Mouse (Mus musculus) embryo, embryonic 9.5 days (tissue): ENCODE measurements around the gene Gramd1b.

Experiments used
- DNase-seq: peaks from one replicate; pipeline ENCODE4 v3.0.0-alpha.2; 2017; ENCODE audit errors: extremely low spot score

The Gramd1b gene

DNA sequence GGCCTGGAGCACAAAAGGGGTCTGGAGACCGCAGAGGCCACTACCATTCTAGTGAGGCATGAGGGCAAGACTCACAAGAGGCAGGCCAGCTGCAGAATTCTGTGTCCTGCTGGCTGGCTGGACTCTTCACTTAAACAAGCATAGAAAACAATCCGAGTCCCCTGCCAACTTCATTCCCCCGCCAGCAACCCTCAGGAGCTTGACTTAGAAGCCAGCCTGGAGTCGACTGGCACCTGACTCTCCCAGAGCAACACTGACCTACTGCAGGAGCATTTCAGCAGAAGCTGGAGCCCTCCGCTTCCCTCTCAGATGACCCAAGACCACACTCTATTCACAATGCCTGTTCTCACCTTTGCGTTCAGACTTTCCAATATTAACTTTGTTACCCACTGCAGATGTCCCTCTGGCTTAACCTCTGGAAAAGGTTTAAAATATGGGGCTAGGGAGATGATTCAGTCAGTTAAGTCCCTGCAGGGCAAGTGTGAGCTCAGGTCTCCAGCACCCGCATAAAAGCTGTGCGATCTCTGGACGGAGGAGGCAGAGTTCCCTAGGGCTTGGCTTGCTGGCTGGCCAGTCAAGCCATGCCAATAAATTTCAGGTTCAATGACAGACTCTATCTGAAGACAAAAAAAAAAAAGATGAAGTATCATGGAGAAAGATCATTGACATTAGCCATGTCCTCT lies 104.8 kb downstream of the Gramd1b start:
- no peak for DNase-seq

DNA sequence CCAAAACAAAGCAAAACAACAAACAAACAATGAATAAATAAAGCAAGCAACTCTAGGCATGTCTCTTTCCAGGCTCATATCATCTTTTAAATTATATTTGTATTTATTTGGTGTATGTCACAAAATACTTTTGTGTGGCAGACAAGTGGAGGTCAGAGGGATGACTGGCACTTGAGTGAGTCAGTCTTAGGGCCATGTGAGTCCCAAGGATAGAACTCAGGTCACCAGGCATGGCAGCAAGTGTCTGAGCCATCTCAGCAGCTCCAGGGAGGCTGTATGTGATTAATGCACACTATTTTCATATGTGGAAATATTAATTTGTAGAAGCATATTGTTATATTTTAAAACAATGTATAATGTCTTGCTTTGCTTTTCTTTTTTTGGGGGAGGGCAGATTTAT lies 106.3 kb downstream of the Gramd1b start:
- no peak for DNase-seq

DNA sequence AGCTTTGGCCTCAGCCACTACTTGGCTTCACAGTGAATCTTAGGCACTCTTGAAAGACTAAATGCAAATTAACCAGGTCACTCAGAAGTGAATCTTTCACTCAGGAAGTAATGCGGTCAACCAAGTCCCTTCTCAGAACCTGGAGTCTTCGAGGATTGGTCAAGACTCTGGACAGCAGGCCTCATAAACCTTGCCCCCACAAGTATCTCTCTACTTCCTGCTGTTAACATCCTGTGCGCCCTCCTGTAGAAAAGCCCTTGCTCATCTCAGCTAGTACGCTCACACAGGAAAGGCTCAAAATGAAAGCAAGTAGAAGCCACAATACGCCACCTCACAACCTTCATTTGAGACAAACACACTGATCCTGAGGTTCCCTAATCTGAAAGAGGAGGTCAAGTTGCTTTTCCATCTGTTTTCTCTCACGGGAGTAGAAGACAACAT lies 107.7 kb downstream of the Gramd1b start:
- no peak for DNase-seq

DNA sequence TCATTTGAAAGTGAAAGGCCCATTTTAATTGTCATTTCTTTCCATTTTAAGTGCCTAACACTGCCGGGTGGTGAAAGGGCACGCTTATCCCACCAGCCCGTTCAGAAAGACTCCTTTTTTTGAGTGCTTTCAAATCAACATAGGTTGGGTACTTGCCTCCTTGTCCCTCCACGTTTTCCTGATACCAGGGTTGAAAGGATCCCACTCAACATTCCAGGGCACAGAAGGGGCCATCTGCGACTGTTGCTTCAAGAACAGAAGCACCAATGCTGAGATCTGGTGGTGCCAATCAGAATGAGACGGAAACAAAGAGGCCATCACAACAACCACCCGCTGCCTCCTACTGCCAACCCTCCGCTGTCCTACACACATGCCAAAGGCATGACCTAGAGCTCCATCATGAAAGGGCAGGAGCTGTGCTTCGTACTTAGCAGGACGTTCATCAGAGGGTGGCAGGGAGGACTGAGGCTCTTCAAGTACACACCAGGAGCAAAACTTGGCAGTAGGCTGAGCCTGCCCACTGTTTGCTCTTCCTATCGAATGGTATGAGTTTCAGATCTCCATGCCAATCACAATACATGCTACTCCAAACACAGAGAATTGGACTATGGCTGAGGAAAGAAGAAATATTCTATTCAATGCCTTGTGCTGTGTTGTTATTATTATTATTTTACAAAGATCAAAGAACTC lies 108.7 kb downstream of the Gramd1b start:
- DNase-seq: no peak

DNA sequence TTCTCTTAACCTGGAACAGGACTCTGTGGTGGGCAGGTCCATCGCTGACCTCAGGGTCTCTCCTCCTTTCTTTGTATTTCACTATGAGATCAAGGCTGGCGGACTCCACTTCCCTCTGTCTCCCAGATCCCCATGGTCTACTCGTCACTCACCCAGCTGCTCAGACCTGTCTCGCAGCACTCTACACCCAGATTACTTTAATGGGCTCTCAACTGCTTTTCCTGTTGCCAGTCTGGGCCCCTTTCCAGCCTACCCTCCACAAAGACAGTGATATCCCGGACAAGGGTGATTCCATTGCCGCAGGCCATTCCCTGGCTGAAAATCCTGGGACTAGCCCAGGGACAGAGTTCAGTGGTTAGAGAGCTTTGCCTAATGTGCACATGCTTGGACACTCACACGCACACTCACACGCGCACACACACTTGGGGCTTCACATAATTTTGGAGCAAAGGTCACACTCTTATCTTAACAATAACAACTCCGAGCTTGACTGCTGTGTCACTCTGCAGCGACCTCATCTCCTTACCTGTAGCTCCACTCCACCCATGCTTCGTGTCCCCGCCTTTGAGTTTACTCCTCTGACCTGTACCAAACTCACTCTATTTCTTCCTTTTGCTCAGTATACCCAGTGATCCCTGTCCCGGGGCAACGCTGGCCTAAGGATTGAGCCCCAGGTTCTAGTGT lies 110.4 kb downstream of the Gramd1b start:
- DNase-seq: no peak

DNA sequence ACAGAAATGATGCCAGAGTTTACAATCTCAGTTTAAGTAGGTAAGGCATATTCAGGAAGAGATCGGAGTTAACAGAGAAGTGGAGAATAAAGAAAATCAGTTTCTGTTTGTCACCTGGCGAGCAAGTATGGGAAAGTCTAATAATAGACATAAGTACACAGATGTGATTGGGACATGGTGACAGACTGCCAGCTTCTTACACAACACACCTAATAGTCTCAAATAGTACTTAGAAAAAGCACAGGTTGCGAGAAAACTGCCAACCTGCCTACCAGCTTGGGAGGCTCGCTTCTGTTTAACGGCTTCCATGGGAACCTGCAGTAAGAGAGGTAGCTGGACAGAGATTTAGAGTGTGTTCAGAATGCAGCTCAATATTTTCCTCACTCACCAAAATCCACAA lies 112.4 kb downstream of the Gramd1b start:
- DNase-seq: no peak

DNA sequence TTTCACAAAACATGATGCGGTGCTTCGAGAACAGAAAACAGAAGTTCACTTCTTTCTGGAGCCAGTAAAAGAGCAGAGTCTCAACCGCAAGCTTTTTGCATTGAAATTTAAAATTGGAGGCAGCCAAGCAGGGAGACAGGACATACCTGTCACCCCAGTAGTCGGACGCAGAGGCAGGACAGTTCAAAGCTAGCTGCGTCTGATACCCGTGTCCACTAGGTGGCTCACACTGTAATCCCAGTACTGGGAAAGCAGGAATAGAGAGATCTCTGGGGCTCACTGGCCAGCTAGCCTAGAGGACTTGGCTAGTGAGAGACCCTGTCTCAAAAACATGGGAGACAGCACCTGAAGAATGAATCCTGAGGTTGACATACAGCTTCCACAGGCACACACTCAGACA lies 115.0 kb downstream of the Gramd1b start:
- DNase-seq: no peak

DNA sequence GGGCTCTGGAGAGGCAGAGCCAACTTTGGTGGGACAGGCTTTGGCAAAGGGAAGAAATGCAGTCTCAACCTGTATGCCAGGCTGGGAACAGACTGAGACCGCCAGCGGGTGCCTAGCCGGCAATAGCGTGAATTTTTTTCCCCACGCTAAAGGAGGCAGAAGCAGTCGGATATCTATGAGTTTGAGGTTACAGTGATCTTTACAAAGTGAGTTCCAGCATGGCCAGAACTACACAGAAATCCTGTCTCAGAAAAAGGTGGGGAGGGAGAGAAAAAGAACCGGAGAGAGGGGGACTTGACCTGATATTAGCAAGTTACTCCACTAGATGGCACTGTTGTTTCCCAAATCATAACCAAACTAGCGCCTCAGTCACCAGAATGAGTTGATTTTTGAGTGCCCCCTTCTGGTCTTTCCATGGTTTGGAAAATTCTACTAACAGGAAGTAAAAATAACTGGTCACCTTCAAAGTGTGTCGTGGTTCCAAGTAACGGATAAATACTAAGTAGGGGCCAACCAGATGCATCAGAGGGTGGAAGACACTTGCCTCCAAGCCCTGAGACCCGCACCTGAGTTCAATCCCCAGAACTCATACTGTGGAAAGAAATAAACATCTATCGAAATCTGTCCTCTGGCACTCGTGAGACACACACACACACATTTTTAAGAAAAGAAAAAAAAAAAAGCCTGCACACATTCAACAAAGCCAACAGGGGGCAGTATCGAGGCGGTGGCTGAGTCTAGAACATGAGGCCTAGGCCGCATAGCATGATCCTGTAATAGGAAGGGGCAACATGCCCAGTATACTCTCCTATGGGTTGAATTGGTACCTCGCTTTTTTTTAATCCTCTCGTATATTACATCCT lies 116.0 kb downstream of the Gramd1b start:
- peak; percentile 85 for DNase-seq

DNA sequence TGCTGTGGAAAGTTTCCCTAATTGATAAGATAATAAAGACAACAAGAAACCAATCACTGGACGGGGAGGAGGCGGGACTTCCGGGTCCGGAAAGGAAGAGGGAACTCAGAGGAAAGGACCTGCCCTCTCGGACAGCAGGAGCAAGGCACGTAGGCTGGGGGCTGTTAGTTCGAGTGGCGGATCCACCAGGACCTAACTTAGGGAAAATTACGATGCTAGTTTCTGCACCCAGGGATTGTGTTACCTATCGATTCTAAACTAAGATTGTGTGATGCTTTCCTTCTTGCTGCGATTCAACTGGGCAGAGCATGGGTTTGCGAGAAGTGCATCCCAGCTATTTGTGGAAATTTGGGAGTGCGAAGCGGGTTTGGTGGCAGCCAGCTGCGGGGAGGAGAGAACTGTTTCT lies 116.7 kb downstream of the Gramd1b start:
- peak; percentile 80 for DNase-seq

DNA sequence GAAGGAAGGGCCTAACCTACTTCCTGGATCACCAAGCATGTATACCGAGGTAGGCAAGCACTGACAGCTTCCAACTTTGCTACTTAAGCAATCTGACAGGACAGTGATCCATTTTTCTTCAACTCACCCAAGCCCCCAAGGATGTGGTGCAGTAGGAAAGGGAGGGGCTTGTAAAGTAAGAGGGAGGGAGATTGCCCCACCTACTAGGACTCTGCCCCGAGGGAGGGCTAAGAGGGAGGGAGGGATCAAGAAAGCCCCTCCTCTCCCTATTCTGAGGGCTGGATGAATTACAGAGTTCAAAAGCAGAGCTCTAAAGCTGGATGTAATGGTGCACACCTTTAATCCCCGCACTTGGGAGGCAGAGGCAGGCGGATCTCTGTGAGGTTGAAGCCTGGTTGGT lies 117.6 kb downstream of the Gramd1b start:
- DNase-seq: no peak

DNA sequence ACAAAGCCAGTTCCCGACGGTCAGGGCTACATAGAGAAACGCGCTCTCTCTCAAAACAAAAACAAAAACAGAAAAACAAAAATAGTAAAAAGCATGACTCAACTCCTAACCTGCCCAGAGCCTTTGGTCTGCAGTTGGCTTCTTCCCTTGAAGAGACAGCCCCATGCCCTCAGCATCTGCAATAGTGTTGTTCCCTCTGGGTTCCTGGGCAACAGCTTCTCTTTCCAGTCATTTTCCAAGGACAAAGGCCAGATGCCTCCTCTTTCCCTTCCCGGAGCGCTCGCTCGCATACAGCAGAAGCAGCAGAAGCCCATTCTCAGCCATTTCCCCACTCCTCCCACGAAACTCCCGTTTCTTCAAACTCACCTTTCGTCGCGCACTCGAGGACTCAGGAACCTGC lies 118.3 kb downstream of the Gramd1b start:
- DNase-seq: no peak

DNA sequence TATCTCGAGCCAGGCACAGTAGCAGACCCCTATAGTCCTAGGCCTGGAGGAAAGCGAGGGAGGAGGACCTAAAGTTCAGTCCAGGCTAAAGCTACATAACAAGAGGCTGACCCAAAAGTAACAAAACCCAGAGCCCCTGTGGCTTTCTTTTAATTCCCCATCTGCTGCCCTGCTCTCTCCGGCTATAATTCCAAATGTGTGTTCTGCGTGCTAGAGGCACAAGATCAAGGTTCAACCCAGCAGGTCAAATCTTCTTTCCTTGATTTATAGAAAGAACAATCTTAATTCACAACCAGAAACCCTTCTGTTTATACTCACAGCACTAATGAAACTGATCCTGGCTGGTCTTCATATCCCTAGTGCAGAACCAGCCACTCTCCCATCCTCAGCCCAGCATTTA lies 118.9 kb downstream of the Gramd1b start:
- DNase-seq: no peak

DNA sequence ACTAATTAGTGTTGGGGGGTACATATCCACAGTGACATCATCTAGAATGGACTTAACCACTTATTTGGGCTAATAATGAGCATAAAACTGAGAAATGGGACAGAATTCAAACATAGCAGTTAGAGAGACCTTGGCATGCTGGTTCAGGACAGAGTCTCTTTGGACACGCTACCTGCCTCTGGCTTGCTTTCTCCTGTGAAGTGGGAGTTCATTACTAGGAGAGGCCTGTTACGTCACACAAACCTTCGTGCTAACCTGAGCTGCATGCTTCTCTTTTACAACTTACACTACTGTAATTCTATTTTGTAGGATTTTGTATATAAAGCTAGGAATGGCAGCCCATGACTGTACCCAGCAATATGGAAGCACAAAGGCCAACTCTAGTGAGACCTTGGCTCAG lies 120.3 kb downstream of the Gramd1b start:
- DNase-seq: no peak

DNA sequence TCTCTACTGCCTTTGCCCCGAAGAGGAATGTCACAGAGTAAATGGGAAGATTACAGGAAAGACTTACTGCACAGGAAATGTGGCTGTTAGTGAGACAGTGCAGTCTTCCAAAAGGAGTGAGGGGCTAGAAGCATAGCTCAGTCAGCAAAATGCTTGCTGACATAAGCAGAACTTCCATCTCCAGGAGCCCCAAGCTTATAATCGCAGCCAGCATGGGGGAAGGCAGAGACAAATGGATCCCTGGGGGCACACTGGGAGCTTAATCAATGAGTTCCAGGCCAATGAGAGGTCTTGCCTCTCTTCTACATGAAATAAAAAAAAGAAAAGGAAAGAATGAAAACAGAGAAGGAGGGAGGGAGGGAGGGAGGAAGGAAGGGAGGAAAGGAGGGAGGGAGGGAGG lies 122.1 kb downstream of the Gramd1b start:
- DNase-seq: no peak

DNA sequence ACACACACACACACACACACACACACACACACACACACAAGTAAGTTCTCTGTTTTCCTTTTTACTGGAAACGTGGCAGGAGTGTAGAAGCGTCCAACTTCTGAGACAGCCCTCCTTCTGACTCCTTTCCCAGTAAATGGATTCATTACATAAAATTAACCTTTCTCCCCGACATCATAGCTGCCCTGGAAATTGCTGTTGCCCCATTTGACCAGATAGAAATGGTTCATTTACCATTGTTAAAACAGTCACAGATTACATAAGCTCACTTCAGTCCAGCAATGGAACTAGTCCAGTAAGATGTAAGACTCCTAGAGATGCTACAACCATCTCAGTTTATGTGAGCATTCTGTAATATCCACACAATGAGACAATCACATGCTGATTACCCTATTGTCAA lies 122.8 kb downstream of the Gramd1b start:
- no peak for DNase-seq

DNA sequence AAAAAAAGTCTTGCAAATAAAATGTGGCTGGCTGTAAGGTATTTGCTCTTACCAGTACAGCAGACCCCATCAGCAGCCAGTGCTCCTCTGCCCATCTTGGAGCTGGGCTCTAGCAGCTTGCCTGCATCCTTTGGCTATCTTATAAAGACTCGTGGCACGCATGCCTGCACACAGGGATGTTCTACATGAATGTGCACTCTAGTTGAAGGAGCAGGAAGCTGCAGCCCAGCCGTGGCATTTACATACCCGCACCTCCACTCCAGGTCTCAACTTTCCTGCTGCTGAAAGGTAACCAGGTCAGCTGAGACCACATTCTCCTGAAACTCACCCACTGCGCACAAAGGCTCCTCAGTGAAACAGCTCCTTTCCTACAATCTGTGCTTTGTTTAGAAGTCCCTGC lies 123.3 kb downstream of the Gramd1b start:
- DNase-seq: no peak

DNA sequence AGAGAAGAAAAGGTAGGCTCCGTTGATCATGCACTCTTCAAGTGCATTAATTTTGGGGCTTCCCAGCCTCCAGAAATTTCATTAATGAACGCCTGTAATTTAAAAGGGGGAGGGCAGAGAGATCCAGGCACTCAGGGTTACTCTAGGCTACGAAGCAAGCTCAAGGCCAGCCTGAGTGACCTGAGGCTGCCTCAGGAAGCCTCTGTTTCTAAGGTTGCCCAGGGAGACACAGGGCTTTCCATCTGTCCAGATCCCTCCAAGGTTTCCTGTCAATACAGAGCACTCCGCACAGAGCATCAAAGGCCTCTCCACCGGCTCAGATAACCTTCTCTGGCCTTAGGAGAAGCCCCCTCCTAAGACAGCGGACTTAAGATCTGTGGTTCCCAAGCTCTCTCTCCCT lies 125.4 kb downstream of the Gramd1b start:
- DNase-seq: no peak

DNA sequence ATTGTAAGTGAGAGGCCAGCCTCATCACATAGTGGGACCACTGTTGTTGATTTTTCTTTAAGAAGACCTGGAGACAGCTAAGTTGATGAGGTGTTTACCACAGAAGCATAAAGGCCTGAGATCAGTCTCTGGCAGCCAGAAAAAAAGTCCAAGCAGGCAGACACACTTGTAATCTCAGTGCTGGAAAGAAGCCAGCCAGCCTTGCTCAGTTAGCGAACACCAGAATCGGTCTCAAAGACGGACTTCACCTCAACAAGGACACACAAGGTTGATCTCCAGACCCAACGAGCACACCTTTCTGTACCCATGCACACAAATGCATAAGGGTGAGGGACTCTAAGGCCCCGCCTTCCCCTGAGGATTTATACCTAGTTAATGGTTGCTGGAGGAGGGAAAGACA lies 125.9 kb downstream of the Gramd1b start:
- DNase-seq: no peak

DNA sequence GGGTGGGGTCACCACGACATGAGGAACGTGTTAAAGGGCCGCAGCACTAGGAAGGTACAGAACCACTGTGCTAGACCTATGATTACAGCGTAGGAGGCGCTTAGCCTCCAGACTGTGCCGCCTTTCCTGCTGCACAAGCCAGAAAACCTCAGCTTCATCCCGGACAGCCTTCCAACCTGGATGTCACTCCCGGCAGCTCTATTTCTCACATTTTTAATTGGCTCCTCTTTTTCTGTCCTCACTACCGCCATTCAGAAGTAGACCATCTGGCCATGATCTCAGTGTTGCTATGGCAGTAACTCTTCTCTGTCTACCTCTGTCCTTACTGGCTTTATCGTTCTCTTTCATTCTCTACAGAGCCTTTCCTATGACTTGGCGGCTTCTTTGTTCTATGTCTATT lies 126.5 kb downstream of the Gramd1b start:
- DNase-seq: no peak

DNA sequence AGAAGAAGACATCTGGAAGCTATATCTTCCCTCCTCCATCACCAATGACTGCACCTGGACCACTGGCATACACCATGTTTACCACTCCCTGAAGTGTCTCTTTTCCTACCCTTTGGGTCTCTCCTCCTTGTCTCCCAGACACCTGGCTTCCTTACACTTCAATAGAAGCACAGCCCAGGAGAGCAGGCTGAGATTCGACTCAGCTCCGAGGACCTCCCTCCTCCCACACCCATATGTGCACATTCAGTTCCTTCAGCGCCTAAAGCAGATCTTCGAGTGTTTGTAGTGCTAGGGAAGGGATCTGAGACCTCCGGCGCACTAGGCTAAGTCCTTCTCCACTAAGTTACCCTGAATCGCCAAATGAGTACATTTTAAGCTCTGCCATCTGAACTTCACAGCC lies 127.4 kb downstream of the Gramd1b start:
- no peak for DNase-seq

DNA sequence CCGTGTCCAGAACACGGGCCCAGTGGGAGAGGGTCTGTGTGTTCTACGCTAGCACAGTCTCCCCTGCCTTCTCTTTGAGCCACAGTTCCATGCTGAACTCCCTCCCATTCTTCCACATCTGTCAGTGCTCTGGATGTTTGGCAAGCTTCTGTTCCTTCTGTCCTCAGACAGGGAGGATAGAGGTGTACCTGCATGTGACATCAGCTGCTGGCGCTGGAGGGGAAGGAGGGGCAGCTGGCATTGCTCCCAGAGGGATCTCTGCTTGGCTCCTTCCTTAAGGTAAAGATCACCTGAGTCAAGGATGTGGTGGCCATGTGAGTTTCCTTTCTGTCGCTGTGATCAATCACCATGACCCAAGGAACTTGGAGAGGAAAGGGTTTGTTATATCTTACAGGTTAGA lies 129.4 kb downstream of the Gramd1b start:
- DNase-seq: no peak

DNA sequence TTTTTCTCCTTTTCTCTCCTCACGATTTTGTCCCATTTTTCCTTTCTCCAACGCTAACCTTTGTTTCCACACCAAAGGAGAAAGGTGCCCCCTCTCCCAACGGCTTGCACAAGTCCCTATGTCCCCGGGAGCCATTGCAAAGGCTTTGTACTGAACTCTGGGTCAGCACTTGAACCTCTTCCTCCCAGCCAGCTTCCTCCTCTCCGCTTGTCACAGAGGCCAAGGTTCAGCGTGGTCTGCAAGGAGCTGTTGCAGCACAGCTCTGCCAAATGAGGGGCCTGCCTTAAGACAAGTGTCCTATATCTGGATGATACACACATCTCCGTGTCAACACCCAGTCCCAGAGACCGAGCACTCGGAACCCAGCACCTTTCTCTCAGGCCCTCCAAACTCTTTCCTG lies 130.3 kb downstream of the Gramd1b start:
- DNase-seq: no peak
